Mouse (Mus musculus): Measurements from ENCODE around the gene Ssh3.
A peak's percentile ranks its signal among the peaks of the same experiment; 100 is the strongest.
"Not testable (repeated sequence)": the region's sequence is repeated elsewhere in the genome, so short reads cannot be mapped to it uniquely, and the experiment has no call there.

Ssh3 gene

DNA sequence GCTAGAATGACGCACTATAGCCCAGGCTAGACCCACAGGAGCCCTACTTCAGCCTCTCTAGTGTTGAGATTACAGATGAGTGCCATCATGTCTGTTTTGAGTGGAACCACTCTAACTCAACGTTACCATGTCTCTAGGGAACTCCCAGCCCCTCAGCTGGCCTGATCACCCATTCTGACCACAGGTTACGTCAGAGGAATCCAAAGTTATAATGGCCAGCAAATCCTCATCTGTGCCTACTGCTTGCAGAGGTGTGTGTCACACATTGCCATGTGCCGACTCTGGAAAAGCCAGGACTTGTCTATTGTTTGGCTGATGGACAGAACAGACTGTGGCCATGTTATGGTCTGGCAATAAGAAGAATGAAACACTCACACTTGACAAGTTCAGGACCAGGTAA, 26.4 kb upstream of the Ssh3 start:
- no peak for DNase-seq

DNA sequence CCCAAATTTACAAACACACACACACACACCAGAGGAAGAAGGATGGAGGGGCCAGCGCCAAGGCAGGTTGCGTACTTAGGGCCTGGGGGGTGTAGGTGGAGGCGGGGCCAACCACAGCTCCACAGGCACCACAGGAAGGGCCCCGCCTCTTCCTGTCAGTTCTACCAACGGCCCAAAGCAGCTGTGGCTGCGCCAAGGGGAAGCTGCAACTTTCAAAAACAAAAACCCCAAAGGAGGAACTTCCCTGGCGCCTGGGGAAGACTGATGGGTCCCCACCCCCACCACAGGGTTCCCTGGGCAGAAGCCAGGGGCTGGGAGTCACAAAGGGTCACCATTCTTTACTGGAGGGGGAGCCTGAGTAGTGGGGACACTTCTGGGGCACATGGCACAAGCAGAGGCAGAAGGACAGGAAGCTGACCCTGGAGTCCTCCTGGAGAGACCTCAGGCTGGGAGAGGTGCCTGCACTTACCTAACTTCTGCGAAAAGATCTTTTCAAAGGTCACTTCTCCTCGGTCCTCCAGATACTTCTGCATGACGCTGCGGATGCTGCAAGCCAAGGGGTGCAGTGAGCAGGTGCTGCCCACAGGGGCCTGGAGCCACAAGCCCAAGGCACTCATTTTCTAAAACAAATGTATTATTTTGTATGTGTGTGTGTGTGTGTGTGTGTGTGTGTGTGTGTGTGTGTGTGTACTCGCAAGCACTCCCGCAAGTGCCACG, 25.6 kb upstream of the Ssh3 start:
- DNase-seq, result peak; percentile 90

DNA sequence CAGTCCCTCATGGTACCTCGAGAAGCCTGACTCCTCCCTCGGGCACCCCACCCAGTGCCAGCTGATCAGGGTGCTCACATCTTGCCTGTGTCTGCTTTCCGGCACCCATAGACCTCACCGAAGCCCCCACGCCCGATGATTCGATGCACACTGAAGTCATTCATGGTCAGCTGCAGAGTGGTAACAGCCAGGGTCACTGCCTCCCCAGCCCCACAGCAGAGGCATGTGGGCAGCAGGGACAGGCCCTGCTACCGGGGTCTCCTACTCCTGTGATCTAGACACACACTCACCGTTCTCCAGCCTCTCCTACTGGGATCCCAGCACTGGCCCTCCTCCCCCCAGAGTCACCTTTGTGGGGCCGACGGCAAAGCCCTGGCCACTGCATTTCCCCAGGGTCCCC, 22.2 kb upstream of the Ssh3 start:
- DNase-seq, result no peak

DNA sequence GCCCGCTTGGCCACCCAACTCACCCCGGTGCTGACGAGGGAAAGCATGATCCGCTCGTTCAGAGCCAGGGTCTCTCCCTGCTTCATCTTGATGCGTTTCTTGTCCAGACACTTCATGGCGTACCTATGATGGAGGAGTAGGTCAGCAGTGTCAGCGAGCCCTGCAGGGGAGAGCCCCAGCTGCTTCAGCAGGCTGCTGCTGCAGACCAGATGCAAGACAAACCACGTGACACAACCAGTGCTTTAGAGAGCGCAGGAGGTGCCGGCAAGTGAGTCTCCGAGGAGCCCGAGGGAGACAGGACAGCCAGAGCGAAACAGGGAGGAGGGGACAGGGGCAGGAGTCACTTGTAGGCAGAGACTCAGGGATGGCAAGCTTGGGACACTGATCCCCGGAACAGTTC, 21.8 kb upstream of the Ssh3 start:
- no peak for DNase-seq

DNA sequence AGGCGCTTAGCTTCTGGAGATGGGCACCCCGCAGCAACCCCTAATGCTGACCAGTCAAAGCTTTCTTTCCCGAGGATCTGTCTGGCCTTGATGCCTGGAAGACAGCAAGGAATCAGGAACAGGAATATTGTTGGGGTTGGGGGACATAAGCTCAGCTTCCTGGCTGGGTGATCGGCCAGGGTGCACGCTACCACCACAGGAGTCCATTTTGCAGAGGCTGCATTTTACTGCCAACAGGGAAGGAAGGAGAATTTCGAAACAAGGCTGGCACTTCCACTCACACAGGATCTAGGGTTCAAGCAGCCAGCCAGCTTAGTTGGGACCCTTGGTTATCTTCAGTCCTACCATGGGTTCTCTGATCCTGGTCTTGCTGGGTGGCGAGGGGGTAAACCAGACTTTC, 14.7 kb upstream of the Ssh3 start:
- peak; percentile 24 for DNase-seq

DNA sequence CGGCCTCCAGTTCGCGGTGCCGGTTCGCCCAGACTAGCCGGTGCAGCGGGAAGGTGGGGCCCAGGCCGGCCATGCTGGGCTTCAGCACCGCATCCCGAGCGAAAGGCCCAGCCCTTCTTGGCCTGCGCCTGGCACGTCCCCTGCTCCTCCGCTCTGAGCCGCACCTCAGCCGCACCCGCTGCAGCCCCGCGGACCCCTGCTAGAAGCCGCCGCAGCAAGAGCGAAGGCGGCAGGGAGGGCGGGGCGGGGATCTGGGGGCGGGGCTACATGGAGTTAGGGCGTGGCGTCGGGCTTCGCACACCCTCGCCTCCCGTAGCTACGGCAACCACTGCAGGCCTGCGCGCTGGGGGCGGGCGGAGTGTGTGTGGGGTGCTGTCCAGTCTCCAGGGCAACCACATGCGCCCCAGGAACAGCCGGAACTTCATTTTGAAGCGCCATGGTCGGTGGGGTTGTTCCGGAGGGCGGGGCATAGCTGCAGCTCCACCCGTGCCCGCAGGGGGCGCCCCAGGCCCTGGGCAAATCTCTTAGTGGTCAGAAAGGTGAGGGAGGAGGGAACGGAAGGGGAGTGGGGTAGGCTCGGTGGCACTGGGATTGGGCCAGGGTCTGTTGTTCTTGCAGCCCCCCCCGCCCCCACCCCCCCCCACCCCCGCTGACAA, 14.0 kb upstream of the Ssh3 start, which contains the start of gene Ankrd13d:
Ankrd13d (minus strand) TSS at position 240 of the 656 bp plus-strand sequence.
- peak; percentile 94 for DNase-seq

DNA sequence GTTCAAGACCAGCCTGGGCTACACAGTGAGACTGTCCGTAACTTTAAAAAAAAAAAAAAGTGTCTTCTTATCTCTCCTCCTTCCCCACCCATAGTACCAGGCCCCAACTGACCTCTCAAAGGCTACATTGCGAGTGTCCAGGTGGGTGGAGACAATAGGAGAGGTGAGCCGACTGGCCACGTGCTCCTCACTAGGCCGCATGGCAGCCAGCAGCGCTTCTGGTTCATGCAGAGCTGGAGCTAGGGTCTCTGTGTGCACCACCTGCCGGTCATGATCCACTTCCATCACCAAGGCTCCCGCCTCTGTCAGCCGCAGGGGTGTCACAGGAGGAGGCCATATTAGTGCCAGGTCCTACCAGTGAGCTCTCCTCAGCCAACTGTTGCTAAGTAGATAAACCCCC, 11.4 kb upstream of the Ssh3 start:
- DNase-seq, result no peak

GRCm38 (mm10) chr19:4279487-4279886, 10.5 kb upstream of the Ssh3 start:
- DNase-seq, result no peak

GRCm38 (mm10) chr19:4270972-4271371, 2.0 kb upstream of the Ssh3 start:
- no peak for DNase-seq

DNA sequence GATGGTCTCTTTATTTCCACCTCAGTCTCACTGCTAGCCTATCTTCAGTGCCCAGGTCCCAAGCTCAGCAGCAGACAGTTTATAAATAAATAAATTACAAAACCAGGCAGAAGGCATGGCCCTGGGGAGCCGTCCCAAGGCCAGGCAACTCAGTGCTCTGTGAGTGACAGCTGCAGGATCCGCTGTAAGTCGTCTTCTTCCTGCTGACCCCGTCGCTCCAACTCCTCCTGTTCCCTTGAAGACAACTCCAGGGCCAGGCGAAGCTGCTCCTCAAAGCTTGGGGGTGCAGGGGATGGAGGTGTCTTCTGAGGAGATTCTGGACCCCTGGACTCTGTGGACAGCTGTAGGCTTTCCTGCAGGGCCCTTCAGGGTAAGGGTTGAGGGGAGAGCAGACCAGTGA, 1.2 kb upstream of the Ssh3 start:
- no peak for DNase-seq

- peak; percentile 45 for DNase-seq
Measured at GRCm38 (mm10) chr19:4265956-4266355, 3.0 kb downstream of the Ssh3 start.

DNA sequence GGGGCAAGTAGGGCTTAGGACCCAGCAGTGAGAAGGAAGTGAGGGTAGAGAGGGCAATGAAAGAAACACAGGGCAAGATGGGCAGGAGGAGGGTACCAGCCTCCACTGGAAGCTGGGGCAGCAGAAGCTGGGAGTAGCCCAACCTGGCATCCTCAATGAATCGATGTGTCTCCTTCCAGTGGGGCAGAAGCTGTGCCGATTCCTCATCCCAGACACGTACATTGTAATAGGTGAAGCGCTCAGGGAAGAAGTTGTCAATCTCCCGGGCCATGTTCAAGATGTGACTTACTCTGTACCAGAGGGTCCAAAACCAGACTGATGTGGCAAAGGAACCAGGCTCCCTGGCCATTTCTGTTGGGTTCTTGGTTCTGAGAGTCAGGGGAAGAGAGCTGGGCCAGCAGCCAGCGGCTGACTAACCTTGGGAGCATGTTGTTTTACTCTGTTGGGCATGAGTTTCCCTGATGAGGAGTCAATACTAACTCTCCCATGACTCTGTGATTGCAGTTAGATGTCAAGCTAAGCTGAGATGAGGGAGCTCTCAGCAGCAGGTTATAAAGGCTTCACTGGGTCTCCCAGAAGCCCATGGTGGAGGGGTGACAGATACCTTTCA, 4.7 kb downstream of the Ssh3 start:
- no peak for DNase-seq

DNA sequence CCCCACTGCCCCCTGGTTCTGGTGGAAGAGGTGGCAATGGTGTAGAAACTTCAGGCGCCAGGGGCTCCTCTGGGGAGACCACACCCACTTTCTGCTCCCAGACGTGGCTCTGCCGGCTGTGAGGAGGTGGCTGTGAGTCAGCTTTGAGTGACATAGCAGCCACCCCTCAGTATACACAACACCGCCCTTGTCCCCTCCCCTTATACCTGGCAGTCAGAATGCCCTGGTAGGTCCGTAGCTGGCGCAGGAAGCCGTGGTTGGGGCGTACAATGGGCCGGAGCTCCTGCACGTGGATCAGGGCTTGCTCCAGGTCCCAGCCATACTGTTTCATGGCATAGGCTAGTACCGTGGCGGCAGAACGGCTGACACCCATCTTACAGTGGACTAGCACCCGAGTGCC, 5.3 kb downstream of the Ssh3 start:
- DNase-seq, result no peak

DNA sequence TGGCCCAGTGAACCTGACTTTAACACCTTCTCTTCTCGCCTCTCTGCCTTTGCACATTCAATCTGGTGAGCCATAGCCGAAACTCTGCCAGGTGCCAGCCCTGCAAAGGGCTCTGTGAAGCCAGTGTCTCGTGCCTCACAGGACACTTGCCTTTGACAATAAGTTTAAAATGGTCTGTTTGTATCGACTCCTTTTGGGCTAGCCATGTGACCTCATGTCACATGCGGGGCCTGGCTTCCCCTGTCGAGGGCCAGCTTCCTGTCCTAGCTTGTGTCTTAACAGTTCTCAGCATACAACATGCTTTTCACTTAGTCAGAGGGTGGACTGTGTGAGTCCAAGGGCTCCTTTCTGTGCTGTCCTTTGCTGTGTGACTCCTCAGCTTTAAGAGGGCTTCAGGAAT, 6.2 kb downstream of the Ssh3 start:
- no peak for DNase-seq

GRCm38 (mm10) chr19:4261038-4261698, 7.8 kb downstream of the Ssh3 start:
- peak; percentile 58 for DNase-seq

DNA sequence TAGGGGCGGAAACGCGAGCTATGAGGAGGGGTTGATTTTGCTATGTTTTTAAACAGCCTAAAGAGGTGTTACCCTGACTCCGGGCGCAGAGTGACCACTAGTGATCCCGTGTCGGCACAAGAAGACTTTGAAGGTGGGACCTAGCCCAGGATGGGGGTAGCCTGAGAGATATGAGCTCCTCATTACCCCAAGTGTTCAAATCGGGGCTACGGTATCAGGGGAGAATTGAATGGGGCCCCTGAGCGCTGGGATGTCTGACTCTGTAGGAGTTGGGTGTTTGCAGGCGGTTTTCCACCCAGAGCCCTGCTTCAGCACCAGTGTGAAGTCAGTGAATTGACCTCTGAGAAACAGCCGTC, 11.1 kb downstream of the Ssh3 start:
- DNase-seq, result no peak

- DNase-seq, result peak; percentile 91
Measured at GRCm38 (mm10) chr19:4257216-4257896, 11.6 kb downstream of the Ssh3 start.

DNA sequence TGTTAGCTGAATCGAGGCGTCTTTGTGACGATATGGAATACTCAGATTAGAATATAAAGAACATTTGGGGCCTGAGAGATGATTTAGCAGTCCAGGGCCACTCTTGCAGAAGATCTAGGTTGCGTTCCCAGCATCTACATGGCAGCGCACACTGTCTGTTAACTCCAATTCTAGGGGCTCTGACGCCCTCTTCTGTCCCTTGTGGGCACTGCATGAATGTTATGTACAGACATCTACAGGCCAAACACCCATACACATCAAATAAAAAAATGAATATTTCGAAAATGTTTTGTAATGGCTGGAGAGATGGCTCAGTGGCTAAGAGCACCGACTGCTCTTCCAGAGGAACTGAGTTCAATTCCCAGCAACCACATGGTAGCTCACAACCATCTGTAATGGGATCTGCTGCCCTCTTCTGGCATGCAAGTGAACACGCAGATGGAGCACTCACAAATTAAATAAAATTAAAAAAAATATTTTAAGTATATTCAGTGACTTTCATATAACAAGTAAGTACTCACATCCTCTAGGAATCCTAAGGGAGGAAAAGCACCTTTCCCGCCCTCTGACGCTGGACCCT, 13.3 kb downstream of the Ssh3 start:
- no peak for DNase-seq

- DNase-seq, result no peak
Measured at GRCm38 (mm10) chr19:4254230-4254629, 14.8 kb downstream of the Ssh3 start.

GRCm38 (mm10) chr19:4248683-4249082, 20.3 kb downstream of the Ssh3 start:
- DNase-seq, result not testable (repeated sequence)

GRCm38 (mm10) chr19:4247010-4247409, 22.0 kb downstream of the Ssh3 start:
- DNase-seq, result no peak

DNA sequence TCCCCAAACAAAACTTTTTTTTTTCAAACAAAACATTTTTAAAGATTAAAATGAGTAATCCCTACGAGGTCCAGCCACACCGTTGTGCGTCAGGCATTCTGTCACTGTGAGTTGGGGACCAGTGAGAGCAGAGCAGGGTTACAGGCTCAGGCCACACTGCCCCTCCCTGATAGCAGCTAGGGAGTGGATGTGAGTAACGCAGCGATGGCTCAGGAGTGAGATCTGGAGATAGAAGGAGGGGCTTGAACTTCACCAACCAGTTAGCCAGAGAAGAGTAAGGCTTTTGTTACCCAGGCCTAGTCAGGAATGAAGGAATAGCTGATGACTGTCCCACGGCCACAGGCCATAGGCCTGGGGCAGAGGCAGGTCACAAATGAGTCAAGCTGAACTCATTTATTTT, 24.2 kb downstream of the Ssh3 start:
- no peak for DNase-seq

DNA sequence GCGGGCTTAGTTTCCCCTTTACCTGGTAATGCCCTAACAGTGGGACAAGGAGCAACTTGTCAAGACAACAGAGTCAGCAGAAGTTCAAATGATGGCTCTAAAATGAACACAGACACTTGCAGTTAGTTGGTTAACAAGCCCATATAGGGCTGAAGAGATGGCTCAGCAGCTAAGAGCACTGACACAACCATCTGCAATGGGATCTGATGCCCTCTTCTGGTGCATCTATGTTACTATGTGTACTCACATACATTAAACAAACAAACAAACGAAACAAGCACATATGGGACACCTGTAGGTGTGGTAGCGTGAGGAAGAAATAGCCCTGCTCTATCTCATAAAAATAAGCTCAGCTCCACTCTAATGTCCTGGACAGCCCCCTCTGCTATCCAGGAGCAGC, 26.6 kb downstream of the Ssh3 start:
- DNase-seq, result no peak

Measured in thymus, postnatal 25 days (tissue).